In genomic region chr10:126901488-126901843, GRCm38 (mm10) we compare ENCODE assay signal across 8 mouse cellular contexts. TPM values are rescaled to one million over a fixed set of nuclear protein-coding genes. Genes with fewer than 3 reads are reported as not detected.
DNase-seq lines count a peak whose midpoint lies in the region; ATAC-seq and TF ChIP-seq lines count a peak whose summit lies in the region.

No protein-coding gene starts in this region.

- H3K27ac ChIP-seq in heart, embryonic 11.5 days (ENCODE audit: low read depth, low read length) = no peak overlapping the region
- H3K27ac ChIP-seq in forebrain, embryonic 14.5 days (ENCODE audit: low read depth, low read length) = no peak overlapping the region
- no peak overlapping the region for H3K27ac ChIP-seq in liver, embryonic 13.5 days

- peaks cover 5% of the 10 kb centered on the region; the same call in 1 of the 2 replicates for H3K4me1 ChIP-seq in heart, embryonic 11.5 days (ENCODE audit: control insufficient read depth, insufficient read depth, low read length)
- H3K4me1 ChIP-seq in forebrain, embryonic 14.5 days (ENCODE audit: control insufficient read depth, insufficient read depth, low read length) = peaks cover 2% of the 10 kb centered on the region; the same call in 1 of the 2 replicates
- peaks cover 25% of the 10 kb centered on the region for H3K4me1 ChIP-seq in liver, embryonic 13.5 days (replicated peaks)

- no peak for TF ChIP-seq CTCF in C2C12 (IDR thresholded peaks at IDR 0.05; ENCODE audit: control insufficient read depth, insufficient read depth, insufficient read length)

- H3K79me3 ChIP-seq in C2C12 (ENCODE audit: low read depth) = no peaks in the 10 kb centered on the region

- H3K4me2 ChIP-seq in heart, embryonic 11.5 days = peak overlapping the region; percentile 89
- H3K4me2 ChIP-seq in forebrain, embryonic 14.5 days (ENCODE audit: low read length) = peak overlapping the region; percentile 99
- peak overlapping the region; percentile 96 for H3K4me2 ChIP-seq in liver, embryonic 13.5 days

- no peaks in the 10 kb centered on the region; the same call in 1 of the 2 replicates for H3K36me3 ChIP-seq in heart, embryonic 11.5 days (ENCODE audit: control insufficient read depth, insufficient read depth, low read length)
- peaks cover 9% of the 10 kb centered on the region for H3K36me3 ChIP-seq in C2C12 (ENCODE audit: control insufficient read depth, insufficient read depth)
- no peaks in the 10 kb centered on the region for H3K36me3 ChIP-seq in forebrain, embryonic 14.5 days (ENCODE audit: control insufficient read depth, insufficient read depth, low read length)
- H3K36me3 ChIP-seq in liver, embryonic 13.5 days = peaks cover 2% of the 10 kb centered on the region; the same call in 1 of the 2 replicates

- H3K9ac ChIP-seq in heart, embryonic 11.5 days (ENCODE audit: low read depth, low read length) = no peak overlapping the region
- peak overlapping the region; percentile 70; the same call in 1 of the 2 replicates for H3K9ac ChIP-seq in forebrain, embryonic 14.5 days (ENCODE audit: low read length)
- H3K9ac ChIP-seq in liver, embryonic 13.5 days = no peak overlapping the region

- DNase-seq in heart, postnatal 4 days = no peak
- DNase-seq in forebrain, embryonic 14.5 days (ENCODE audit: low spot score) = no peak
- DNase-seq in liver, embryonic 13.5 days = no peak
- DNase-seq in thymus, postnatal 10 days (ENCODE audit: low spot score in 2 of 2) = no peak
- no peak for DNase-seq in ovary, adult 18-20 months (ENCODE audit: low spot score)
- no peak for DNase-seq in urinary bladder, postnatal 36 days (ENCODE audit: low spot score in 2 of 2)

- H3K4me3 ChIP-seq in heart, embryonic 11.5 days (ENCODE audit: low read depth, low read length) = peak overlapping the region; percentile 60
- H3K4me3 ChIP-seq in C2C12 (ENCODE audit: insufficient read depth, poor library complexity, severe bottlenecking) = peak overlapping the region; percentile 69
- peak overlapping the region; percentile 61 for H3K4me3 ChIP-seq in forebrain, embryonic 14.5 days (ENCODE audit: low read depth, low read length)
- H3K4me3 ChIP-seq in liver, embryonic 13.5 days (replicated peaks) = peak overlapping the region; percentile 72

- ATAC-seq in heart, embryonic 11.5 days (replicated peaks; ENCODE audit: insufficient number of reproducible peaks, low FRiP score, low TSS enrichment) = no peak; the same call in 1 of the 2 replicates
- no peak for ATAC-seq in forebrain, embryonic 14.5 days
- ATAC-seq in liver, embryonic 13.5 days (ENCODE audit: low read depth) = peak; percentile 14

- H3ac ChIP-seq in C2C12 (ENCODE audit: control insufficient read depth, insufficient read length, low read depth) = no peak overlapping the region

- H3K79me2 ChIP-seq in C2C12 (ENCODE audit: control insufficient read depth, insufficient read depth) = peaks cover 19% of the 10 kb centered on the region

- no peaks in the 10 kb centered on the region for H3K9me3 ChIP-seq in heart, embryonic 11.5 days (replicated peaks; ENCODE audit: control insufficient read depth, low read length)
- no peaks in the 10 kb centered on the region for H3K9me3 ChIP-seq in forebrain, embryonic 14.5 days (replicated peaks; ENCODE audit: control insufficient read depth, low read length)
- no peaks in the 10 kb centered on the region for H3K9me3 ChIP-seq in liver, embryonic 13.5 days (replicated peaks)

- WGBS in heart, embryonic 11.5 days (ENCODE audit: insufficient replicate concordance) = 3% methylated on average over 4 of the region's 4 CpGs
- under 1% methylated on average over 4 of the region's 4 CpGs for WGBS in forebrain, embryonic 14.5 days
- 1% methylated on average over 4 of the region's 4 CpGs for WGBS in liver, embryonic 13.5 days (ENCODE audit: insufficient replicate concordance)

- no peaks in the 10 kb centered on the region for H3K27me3 ChIP-seq in heart, embryonic 11.5 days (ENCODE audit: control insufficient read depth, insufficient read depth, low read length)
- H3K27me3 ChIP-seq in C2C12 (ENCODE audit: control insufficient read depth, insufficient read depth, insufficient read length) = no peaks in the 10 kb centered on the region
- H3K27me3 ChIP-seq in forebrain, embryonic 14.5 days (replicated peaks; ENCODE audit: control insufficient read depth, insufficient read depth, low read length) = no peaks in the 10 kb centered on the region
- no peaks in the 10 kb centered on the region for H3K27me3 ChIP-seq in liver, embryonic 13.5 days

TF ChIP-seq in C2C12, 6 proteins besides CTCF, POLR2A, EP300 and RAD21:
- TF ChIP-seq USF1 (IDR thresholded peaks at IDR 0.05; ENCODE audit: low read depth) (no peak), FOSL1 (IDR thresholded peaks at IDR 0.05; ENCODE audit: insufficient read depth, low read length, poor library complexity, severe bottlenecking) (no peak), CEBPB (IDR thresholded peaks at IDR 0.05; ENCODE audit: low read depth) (no peak), MAX (IDR thresholded peaks at IDR 0.05) (no peak), MYOD1 (IDR thresholded peaks at IDR 0.05; ENCODE audit: control insufficient read depth, insufficient read length, low read depth) (no peak), MYOG (IDR thresholded peaks at IDR 0.05; ENCODE audit: control insufficient read depth, extremely low read depth, insufficient read length) (no peak)

RNA-seq across cellular contexts. Expression of gene Atp23, which starts 0.3 kb away (rescaled TPM):
- 9.4 and 11.7 TPM in 2 replicates for polyA plus RNA-seq in heart, embryonic 11.5 days (2014; fragmentation: Nextera tagmentation; extraction: Ambion mirVana)
- 1 to 10 TPM; 3.7 to 3.9 TPM for total RNA-seq in heart, postnatal 4 days (2021)
- 13.4 TPM for polyA plus RNA-seq in C2C12 (2012; fragmentation: generic; extraction: Trizol)
- polyA plus RNA-seq in forebrain, embryonic 14.5 days (2014; fragmentation: Nextera tagmentation; extraction: Ambion mirVana) = 10.0 and 10.6 TPM in 2 replicates
- polyA plus RNA-seq in liver, embryonic 13.5 days (2015; fragmentation: Nextera tagmentation; extraction: Ambion mirVana) = 9.3 and 10.0 TPM in 2 replicates
